Mouse (Mus musculus) testis, postnatal 14 days (tissue): Measurements from ENCODE around the gene Itm2b.

Experiments
- DNase-seq: peaks from one replicate; pipeline ENCODE4 v3.0.0; 2021; ENCODE audit warnings: low spot score

Itm2b gene

GRCm38 (mm10) chr14:73368221-73368620 is 16.9 kb downstream of the Itm2b start:
- DNase-seq: no peak

DNA sequence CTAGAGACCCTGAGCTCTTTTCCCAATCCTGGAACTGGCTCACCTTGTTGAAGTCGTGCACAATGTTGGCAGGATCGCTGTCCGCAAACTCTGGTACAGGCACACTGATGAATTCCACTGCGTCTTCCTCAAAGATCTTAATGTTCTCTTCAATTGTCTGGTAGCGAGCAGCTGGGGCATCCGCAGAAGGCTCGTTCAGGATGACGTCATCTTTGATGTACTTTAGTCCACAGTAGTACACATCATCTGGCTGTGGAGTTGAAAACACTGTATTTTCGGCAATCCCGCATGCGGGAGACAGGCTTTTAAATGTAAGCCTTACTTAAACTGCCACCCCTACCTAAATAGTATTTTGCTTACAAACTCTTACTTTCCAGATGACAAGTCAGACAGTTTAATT is 18.8 kb downstream of the Itm2b start:
- DNase-seq: no peak

GRCm38 (mm10) chr14:73363782-73364181 is 21.3 kb downstream of the Itm2b start:
- no peak for DNase-seq

- DNase-seq: no peak
Observed at GRCm38 (mm10) chr14:73354700-73355099, 30.4 kb downstream of the Itm2b start.

DNA sequence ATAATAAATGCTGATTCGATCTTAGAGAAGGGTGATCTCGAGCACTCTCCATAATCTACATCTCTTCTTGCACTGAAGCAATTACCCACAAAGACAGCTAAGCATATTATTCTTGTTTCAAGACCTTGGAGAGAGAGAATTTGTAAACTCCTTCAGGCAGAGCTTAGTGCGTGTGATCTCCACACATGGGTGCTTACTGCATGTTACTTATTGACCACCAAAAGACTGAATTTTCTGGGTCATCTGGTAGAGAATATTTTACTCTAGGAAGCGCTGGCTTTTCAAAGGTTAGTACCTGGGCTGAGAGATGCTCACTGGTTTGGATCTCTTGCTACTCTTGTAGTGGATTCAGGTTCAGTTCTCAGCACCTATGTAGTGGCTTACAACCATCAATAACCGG is 34.0 kb downstream of the Itm2b start:
- no peak for DNase-seq

- DNase-seq: no peak
Observed at GRCm38 (mm10) chr14:73350029-73350428, 35.1 kb downstream of the Itm2b start.

DNA sequence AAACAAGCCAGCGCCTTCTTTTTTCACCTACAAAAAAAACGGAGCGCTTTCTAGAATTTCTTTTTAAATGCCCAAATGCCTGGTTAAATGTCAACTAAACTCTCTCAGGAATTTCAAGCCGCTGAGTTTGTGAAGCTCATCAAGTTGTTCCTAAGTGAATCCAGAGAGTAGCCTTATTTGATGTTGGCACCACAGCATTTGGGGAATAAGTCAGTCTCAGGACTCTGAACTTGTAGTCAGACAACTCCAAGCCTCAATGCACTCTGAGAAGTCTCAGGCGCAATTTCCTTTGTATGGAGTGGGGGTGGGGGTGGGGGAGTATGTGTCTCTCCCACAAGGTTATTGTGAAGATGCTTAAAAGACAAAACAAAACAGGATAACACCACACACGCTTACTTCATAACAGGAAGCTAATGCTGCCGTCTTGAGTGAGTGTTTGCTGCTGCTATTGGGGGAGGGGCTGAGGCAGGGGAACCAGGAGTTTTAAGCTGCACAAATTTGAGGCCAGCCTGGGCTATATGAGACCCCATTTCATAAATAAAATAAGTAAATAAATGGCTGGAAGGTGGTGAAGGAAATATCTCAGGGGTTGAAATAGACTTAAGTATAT is 35.9 kb downstream of the Itm2b start:
- DNase-seq: no peak

DNA sequence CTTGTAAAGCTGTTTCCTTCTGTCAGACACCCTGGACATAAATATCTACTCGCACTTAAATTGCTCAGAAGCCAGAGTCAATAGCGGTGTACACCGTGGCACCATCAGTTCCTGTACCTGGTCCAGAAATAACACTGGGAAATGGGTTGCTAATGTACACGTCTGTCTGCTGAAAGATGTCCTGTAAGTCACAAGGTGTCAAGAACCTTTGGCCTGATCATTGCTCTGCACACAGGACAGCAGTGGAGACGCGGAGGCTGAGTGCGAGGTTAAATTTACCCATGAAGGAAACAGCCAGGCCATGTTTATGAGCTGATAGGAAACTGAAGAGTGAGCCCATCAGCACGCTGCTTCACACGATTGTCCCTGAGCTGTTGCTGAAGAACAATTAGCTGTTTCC is 37.8 kb downstream of the Itm2b start:
- DNase-seq: no peak

DNA sequence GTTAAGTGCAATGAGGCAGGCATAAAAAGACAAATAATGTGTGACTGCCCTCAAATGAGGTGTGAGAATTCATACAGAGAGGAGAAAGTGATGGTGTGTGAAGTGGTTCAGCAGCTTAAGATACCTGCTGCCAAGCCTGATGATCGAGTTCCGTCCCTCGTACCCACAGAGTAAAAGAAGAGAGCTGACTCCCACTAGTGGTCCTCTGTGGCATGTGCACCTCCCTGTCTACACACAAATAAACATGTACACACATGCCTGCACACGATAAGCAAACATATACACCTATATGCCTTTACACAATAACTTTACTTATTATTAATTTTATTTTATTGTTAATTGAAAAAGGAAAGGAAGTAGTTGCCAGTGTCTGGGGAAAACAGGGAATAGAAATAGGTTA is 39.5 kb downstream of the Itm2b start:
- no peak for DNase-seq

DNA sequence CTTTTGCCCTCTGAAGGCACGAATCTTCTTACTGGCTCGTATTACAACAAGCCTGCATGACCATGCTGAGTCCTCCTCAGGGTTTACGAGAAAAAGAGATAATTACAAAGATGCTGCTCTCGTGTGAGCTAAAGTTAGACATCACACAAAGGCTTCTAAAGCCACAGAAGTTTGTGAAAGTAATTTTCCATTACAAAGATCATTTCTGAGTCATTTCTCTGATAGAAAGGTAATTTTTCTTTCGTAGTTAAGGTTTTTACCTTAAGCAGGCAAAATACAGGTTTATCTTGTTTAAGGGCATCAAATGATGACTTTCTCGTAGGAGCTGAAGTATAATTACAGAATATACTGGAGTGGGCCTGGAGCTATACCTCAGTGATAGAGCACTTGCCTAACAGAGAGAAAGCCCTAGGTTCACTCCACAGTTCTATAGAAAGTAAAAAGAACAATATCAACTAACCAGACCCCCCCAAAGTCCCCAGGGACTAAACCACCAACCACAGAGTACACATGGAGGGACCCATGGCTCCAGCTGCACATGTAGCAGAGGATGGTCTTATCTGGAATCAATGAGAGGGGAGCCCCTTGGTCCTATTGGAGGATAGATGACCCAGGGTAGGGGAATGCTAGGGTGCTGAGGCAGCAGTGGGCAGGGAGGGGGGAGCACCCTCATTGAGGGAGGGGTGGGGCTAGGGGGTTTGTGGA is 44.9 kb downstream of the Itm2b start:
- DNase-seq: no peak

GRCm38 (mm10) chr14:73339615-73340014 is 45.5 kb downstream of the Itm2b start:
- DNase-seq: no peak

DNA sequence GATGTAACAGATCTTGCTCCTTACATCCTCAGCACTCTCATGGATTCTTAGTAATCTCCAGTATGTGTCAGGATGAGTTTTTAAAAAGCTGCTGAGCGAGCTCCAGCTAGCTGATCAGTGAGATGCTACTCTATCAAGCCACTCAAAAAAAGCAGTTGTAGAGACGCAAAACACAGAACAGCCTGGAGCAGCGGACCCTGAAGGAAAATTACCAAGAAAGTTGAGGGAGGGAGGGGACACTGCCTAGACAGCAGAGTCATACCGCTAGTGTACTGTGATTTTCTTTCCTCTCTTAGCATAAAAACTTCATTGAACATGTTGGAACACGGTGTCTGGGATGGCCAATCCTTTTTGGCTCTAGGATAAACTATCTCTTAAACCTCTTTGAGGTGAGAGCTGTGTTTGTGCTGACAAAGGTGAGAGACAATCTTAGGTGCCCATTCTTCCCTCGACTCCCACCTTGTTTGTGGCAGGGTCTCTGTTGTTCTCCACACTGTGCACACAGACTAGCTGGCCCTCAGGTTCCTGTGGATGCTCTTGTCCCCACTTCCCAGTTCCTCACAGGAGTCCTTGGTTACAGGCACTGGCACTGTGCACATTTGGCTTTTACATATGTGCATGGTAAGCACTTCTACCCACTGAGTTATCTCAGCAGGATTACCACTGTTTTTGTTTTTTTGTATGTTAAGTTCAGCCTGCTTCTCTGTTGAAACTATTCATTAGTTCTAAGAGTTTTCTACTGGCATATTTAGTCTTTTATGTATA is 48.6 kb downstream of the Itm2b start:
- no peak for DNase-seq

DNA sequence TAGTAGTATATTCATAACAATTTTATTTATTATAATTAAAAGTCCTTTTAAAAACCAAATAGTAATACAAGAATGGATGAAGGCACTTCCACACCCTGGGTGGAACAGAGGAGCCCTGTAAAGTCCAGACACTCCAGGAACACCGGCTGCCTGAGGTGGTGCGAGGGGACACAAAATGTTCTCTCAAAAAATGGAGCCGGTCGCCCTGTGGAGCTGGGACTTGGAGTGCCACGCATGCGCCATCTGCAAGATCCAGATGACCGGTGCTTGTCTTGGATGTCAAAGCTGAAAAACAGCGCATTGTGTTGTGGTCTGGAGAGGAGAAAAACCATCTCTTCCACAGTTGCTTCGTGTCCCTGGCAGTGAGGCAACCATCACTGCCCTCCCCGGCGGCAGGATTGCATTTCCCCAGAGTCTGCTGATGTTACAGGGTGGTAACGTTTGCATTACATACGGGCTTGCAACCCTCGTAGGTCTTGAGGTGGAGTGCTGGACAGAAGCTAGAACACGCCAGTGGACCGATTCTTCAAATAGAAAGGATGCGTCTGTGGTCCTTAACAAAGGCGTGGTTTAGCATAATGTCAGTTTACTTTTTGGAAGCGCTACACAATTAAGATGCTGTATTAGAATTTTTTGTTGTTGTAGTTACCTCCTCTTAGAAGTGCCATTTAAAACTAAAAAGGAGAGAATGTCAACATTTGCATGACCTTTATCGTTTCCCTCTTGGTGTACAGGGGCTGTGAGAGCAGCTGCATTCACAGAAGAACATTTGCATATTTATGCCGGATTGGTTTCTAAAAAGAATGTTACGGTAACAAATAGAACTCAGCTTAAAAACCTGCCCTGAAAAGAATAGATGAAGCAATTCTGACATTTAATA is 49.9 kb downstream of the Itm2b start:
- no peak for DNase-seq

GRCm38 (mm10) chr14:73333880-73334279 is 51.2 kb downstream of the Itm2b start:
- no peak for DNase-seq

DNA sequence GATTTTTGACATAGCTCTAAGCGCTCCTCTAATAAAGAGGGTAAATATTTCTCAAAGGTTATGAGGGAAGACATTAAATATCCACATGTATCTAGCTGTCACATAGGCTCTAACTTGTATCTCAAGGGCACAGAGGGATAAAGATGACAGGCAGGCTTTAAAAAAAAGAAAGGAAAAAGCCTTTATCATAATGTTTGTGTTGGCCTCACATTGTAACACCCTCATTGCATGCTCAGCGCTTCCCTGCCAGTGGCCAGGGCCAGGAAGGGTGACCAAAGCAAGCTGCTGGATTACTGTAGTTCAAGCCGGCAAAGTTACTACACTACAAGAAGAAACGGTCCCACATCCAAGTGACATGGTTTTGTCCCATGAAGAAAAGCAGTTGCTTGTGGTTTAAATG is 53.7 kb downstream of the Itm2b start:
- DNase-seq: no peak

DNA sequence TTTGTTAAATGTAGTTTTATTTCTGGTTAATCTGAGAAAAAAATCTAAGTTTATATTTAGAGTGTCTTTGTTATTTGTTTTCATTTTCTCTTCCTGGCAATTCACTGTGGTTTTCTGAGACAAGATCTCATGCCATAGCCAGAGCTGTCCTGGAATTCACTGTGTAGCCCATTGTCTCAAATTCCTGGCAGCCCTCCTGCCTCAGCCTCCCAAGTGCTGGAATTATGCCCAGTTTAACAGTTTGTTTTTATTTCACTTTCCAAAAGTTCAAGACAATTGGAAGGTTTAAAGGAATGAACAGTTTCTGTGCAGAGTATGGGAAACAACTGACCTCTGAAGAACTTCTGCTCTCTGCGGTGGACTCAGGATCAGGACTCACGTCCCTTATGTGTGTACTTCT is 55.2 kb downstream of the Itm2b start:
- no peak for DNase-seq

GRCm38 (mm10) chr14:73326511-73326910 is 58.6 kb downstream of the Itm2b start:
- DNase-seq: no peak

GRCm38 (mm10) chr14:73325456-73326381 is 59.4 kb downstream of the Itm2b start, which contains the start of gene Rb1:
Gene Rb1, minus strand, starts transcription at chr14:73325822.
- DNase-seq: peak; percentile 86

- peak; percentile 63 for DNase-seq
Observed at GRCm38 (mm10) chr14:73324634-73325455, 60.2 kb downstream of the Itm2b start.

DNA sequence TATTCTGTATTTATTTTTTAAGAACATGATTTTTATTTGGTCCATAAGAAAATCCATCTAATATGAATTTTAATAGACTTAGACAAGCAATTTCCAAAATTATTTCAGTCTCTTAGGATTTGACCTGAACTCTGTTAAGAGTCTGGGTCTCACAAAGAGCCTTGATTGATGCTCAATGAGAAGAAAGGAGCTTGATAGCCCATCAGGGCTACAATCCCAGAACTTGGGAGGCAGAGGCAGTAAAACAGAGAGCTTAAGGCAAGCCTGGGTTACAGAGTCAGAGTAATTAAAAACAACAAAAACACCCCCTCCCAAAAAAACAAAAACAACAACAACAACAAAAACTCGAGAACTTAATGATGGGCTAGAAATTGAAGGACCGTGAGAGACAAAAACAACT is 61.1 kb downstream of the Itm2b start:
- DNase-seq: no peak
